In the genomic region with DNA sequence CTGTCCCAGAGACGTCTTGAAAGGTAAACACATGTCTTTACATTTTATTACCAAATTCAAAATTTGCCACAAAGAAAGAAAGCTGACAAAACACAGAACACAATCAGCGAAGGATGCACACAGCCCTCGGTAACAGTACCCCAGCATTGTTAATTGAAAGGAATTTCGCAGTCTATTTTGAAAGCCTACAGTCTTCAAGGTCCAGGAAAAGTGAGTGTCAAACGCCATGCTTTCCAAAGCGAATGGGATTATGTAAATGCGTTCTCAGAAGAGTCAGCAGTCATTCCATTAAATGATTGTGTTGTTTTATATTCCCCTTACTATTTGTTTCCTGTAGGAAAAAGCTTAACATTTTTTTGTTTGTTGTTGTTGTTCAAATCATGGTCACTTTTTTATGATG, we compare ENCODE assay signal across 26 mouse cellular contexts.
"Had no signal": no experiment of that assay in that cellular context is flagged by ENCODE, and none has a peak within 500 bp of the region (broad histone marks: within the 10 kb centered on the region; RNA-seq: fewer than 3 reads in every experiment).

No protein-coding gene starts in this region.

- ATAC-seq: hindbrain, embryonic 16.5 days; inflammation-experienced regulatory T-cells, adult 6 months; intestine, embryonic 15.5 days; intestine, postnatal 0 days had no signal

- H3K4me3 ChIP-seq: gastrocnemius, adult 2 months; heart, embryonic 10.5 days; heart, embryonic 12.5 days; hindbrain, embryonic 10.5 days; hindbrain, embryonic 12.5 days; intestine, embryonic 15.5 days; kidney, embryonic 15.5 days; limb, embryonic 13.5 days; limb, embryonic 15.5 days had no signal

- H3K9me3 ChIP-seq: heart, embryonic 10.5 days; heart, embryonic 12.5 days; hindbrain, embryonic 10.5 days; hindbrain, embryonic 12.5 days; intestine, embryonic 15.5 days; kidney, embryonic 15.5 days; limb, embryonic 13.5 days; limb, embryonic 15.5 days had no signal

- H3K36me3 ChIP-seq: heart, embryonic 10.5 days; heart, embryonic 12.5 days; hindbrain, embryonic 10.5 days; hindbrain, embryonic 12.5 days; intestine, embryonic 15.5 days; kidney, embryonic 15.5 days; limb, embryonic 13.5 days; limb, embryonic 15.5 days had no signal

- H3K4me2 ChIP-seq: heart, embryonic 12.5 days; hindbrain, embryonic 12.5 days; hindbrain, embryonic 14.5 days; intestine, embryonic 15.5 days; kidney, embryonic 15.5 days; limb, embryonic 13.5 days; limb, embryonic 15.5 days had no signal

- H3K4me1 ChIP-seq: heart, embryonic 10.5 days; heart, embryonic 12.5 days; hindbrain, embryonic 10.5 days; hindbrain, embryonic 12.5 days; intestine, embryonic 15.5 days; kidney, embryonic 15.5 days; limb, embryonic 13.5 days; limb, embryonic 15.5 days had no signal

- DNase-seq: gastrocnemius, adult 2 months; gastrocnemius, postnatal 10 days; gastrocnemius, postnatal 25 days; heart, adult 18-20 months; heart, postnatal 10 days; heart, postnatal 4 days; kidney, adult 2 months; kidney, adult 9 months; kidney, postnatal 14 days; kidney, postnatal 36 days; layer of hippocampus, adult 9-11 months; layer of hippocampus, postnatal 36 days; left cerebral cortex, postnatal 4 days had no signal

- H3K27me3 ChIP-seq: heart, embryonic 12.5 days; hindbrain, embryonic 12.5 days; intestine, embryonic 15.5 days; kidney, embryonic 15.5 days; limb, embryonic 13.5 days; limb, embryonic 15.5 days had no signal

- H3K27ac ChIP-seq: gastrocnemius, adult 2 months; heart, embryonic 10.5 days; hindbrain, embryonic 10.5 days; hindbrain, embryonic 12.5 days; hindbrain, embryonic 14.5 days; intestine, embryonic 15.5 days; kidney, embryonic 15.5 days; kidney, postnatal 0 days; limb, embryonic 13.5 days; limb, embryonic 15.5 days had no signal

- H3K9ac ChIP-seq: heart, embryonic 12.5 days; hindbrain, embryonic 12.5 days; hindbrain, embryonic 14.5 days; intestine, embryonic 15.5 days; kidney, embryonic 15.5 days; limb, embryonic 13.5 days; limb, embryonic 15.5 days had no signal
